Mouse (Mus musculus) liver, embryonic 16.5 days (tissue): Measurements from ENCODE around the gene Vmn1r111. TPM values are rescaled to one million over a fixed set of nuclear protein-coding genes. Genes with fewer than 3 reads are reported as not detected.
"Not testable (repeated sequence)": the region's sequence is repeated elsewhere in the genome, so short reads cannot be mapped to it uniquely, and the experiment has no call there.

Source experiments
- ATAC-seq: fragments of 200-750 bp; cut with Nextera tagmentation; 2 replicates; pipeline ENCODE4 v1.8.0; 2017; ENCODE audit warnings: low read depth, mild to moderate bottlenecking, moderate number of reproducible peaks, moderate library complexity
- H3K27ac ChIP-seq: fragments of 300-500 bp; sonication (generic); 2 replicates; pipeline ENCODE4 v1.5.1; 2014; ENCODE audit warnings: mild to moderate bottlenecking, low read length
- H3K27me3 ChIP-seq: fragments of 300-500 bp; sonication (generic); 2 replicates; pipeline ENCODE4 v1.6.1; 2014; ENCODE audit warnings: low read depth, low read length, mixed read lengths; ENCODE audit not compliant: control insufficient read depth, insufficient read depth
- H3K36me3 ChIP-seq: fragments of 300-500 bp; sonication (generic); 2 replicates; pipeline ENCODE4 v1.6.1; 2014; ENCODE audit warnings: mild to moderate bottlenecking; ENCODE audit not compliant: control insufficient read depth, insufficient read depth
- H3K4me1 ChIP-seq: fragments of 300-500 bp; sonication (generic); 2 replicates; pipeline ENCODE4 v1.6.1; 2014; ENCODE audit warnings: low read depth, low read length, mixed read lengths; ENCODE audit not compliant: control insufficient read depth
- H3K4me2 ChIP-seq: fragments of 300-500 bp; sonication (generic); 2 replicates; pipeline ENCODE4 v1.6.1; 2014; ENCODE audit warnings: low read depth, low read length, mixed read lengths
- H3K4me3 ChIP-seq: fragments of 300-500 bp; sonication (generic); 2 replicates; pipeline ENCODE4 v1.5.1; 2014; ENCODE audit warnings: low read depth, mild to moderate bottlenecking, low read length
- H3K9ac ChIP-seq: fragments of 300-500 bp; sonication (generic); 2 replicates; pipeline ENCODE4 v1.6.1; 2014; ENCODE audit warnings: low read depth, low read length
- H3K9me3 ChIP-seq: fragments of 300-500 bp; sonication (generic); replicated peaks from 2 replicates; pipeline ENCODE4 v1.6.1; 2016; ENCODE audit warnings: low read length; ENCODE audit not compliant: control insufficient read depth
- WGBS: fragments of 180-500 bp; shearing (Covaris S2); extraction: QIAGEN DNeasy Blood & Tissue Kit; methylation state at CpG from one replicate; pipeline ENCODE4 v1.1.7; 2014; ENCODE audit not compliant: insufficient replicate concordance; 5-methylcytosine and 5-hydroxymethylcytosine counted together
- polyA plus RNA-seq: library from polyadenylated mRNA; unstranded; fragments of >200 nt; fragmentation: Nextera tagmentation; extraction: Ambion mirVana; gene quantifications from 2 replicates; pipeline ENCODE4 v1.2.1, GENCODE M21; 2015

Gene Vmn1r111
- not detected in 2 replicates for polyA plus RNA-seq

DNA sequence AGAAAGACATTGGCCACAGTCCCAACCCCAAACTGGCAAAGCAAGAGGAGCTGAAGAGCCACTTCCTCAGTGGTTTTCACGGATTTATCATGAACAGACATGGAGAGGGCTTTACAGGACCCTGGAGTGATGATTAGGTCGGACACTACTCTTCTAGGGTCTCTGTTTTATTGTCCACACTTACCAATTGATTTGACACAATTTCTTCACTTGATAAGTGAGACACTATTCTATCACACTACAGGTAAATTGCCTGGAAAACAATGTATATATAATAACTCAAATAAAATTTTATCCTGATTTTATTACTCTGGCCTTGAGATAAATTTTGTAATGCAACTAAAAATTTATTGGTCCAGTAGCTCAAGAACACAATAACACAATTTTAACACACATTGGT lies at the start of gene Vmn1r111:
Gene Vmn1r111, minus strand, starts transcription at position 101 of the 400 bp plus-strand sequence.
- not testable (repeated sequence) for H3K9ac ChIP-seq, H3K36me3 ChIP-seq, H3K27ac ChIP-seq, H3K4me2 ChIP-seq, H3K4me3 ChIP-seq, H3K9me3 ChIP-seq, ATAC-seq, H3K4me1 ChIP-seq, H3K27me3 ChIP-seq
- WGBS, result no CpG with 5 or more reads among the region's 2 CpGs

- H3K4me2 ChIP-seq, H3K36me3 ChIP-seq, H3K9me3 ChIP-seq, H3K4me3 ChIP-seq, H3K9ac ChIP-seq, H3K4me1 ChIP-seq, H3K27me3 ChIP-seq, H3K27ac ChIP-seq, ATAC-seq: not testable (repeated sequence)
- WGBS, result no CpG with 5 or more reads among the region's 1 CpGs
Measured at GRCm38 (mm10) chr7:20730524-20730923, 27.5 kb upstream of the Vmn1r111 start, which contains the start of gene Gm10668. Gene Gm10668 (minus strand): TSS chr7:20730624.

- not testable (repeated sequence) for H3K27ac ChIP-seq, H3K4me1 ChIP-seq, H3K4me3 ChIP-seq, ATAC-seq, H3K4me2 ChIP-seq, H3K9me3 ChIP-seq, H3K9ac ChIP-seq, H3K27me3 ChIP-seq, H3K36me3 ChIP-seq
- WGBS, result no CpG with 5 or more reads among the region's 3 CpGs
Measured at GRCm38 (mm10) chr7:20668618-20669017, 34.4 kb downstream of the Vmn1r111 start, which contains the start of gene Vmn1r107. Gene Vmn1r107 (plus strand): TSS chr7:20668918.

Other genes with a start within 250 kb of the Vmn1r111 start
- not detected in 2 replicates for gene Gm10670, start 228.3 kb downstream of the Vmn1r111 start, polyA plus RNA-seq
- not detected in 2 replicates for gene Vmn1r103, start 192.7 kb downstream of the Vmn1r111 start, polyA plus RNA-seq
- gene Vmn1r104, start 169.4 kb downstream of the Vmn1r111 start, polyA plus RNA-seq, result not detected in 2 replicates
- not detected in 2 replicates for gene Gm5726, start 157.5 kb downstream of the Vmn1r111 start, polyA plus RNA-seq
- gene Gm4141, start 127.0 kb downstream of the Vmn1r111 start, polyA plus RNA-seq, result not detected in 2 replicates
- not detected in 2 replicates for gene Gm4513, start 104.2 kb downstream of the Vmn1r111 start, polyA plus RNA-seq
- not detected in 2 replicates for gene Vmn1r107, start 34.3 kb downstream of the Vmn1r111 start, polyA plus RNA-seq
- not detected in 2 replicates for gene Gm10668, start 27.4 kb upstream of the Vmn1r111 start, polyA plus RNA-seq
- not detected in 2 replicates for gene Vmn1r112, start 68.0 kb upstream of the Vmn1r111 start, polyA plus RNA-seq
- not detected in 2 replicates for gene Vmn1r113, start 84.1 kb upstream of the Vmn1r111 start, polyA plus RNA-seq
- gene Vmn1r114, start 109.0 kb upstream of the Vmn1r111 start, polyA plus RNA-seq, result not detected in 2 replicates
- gene Vmn1r115, start 141.8 kb upstream of the Vmn1r111 start, polyA plus RNA-seq, result not detected in 2 replicates
- gene Vmn1r116, start 169.0 kb upstream of the Vmn1r111 start, polyA plus RNA-seq, result not detected in 2 replicates
- gene Vmn1r117, start 180.9 kb upstream of the Vmn1r111 start, polyA plus RNA-seq, result not detected in 2 replicates
- not detected in 2 replicates for gene Vmn1r118, start 209.1 kb upstream of the Vmn1r111 start, polyA plus RNA-seq